Mouse (Mus musculus) bone marrow macrophage, adult 2 months (primary cell): ENCODE measurements at regions not wholly inside any gene's neighbourhood (a gene's known extent, or its start where the extent isn't known, plus 50 kb on each side); places are given as distances from the start of the nearest gene placed in this dataset.

Source experiments
- H3K27ac ChIP-seq: 2 replicates; pipeline ENCODE4 v1.5.1; 2012; ENCODE audit warnings: low read depth, low read length; ENCODE audit not compliant: insufficient read depth
- H3K4me1 ChIP-seq: 2 replicates; pipeline ENCODE4 v1.6.1; 2012; ENCODE audit warnings: low read length; ENCODE audit not compliant: control insufficient read depth, insufficient read depth
- H3K4me3 ChIP-seq: 2 replicates; pipeline ENCODE4 v1.5.1; 2012; ENCODE audit warnings: mild to moderate bottlenecking, low read length, moderate library complexity; ENCODE audit not compliant: insufficient read depth
- CTCF ChIP-seq: IDR thresholded peaks from 2 replicates; pipeline ENCODE4 v1.5.1; 2012; ENCODE audit warnings: low read depth, mild to moderate bottlenecking, low read length, moderate library complexity
- POLR2A ChIP-seq: IDR thresholded peaks from 2 replicates; pipeline ENCODE4 v1.6.1; 2012; ENCODE audit warnings: mild to moderate bottlenecking, low read depth, low read length, borderline replicate concordance

GRCm38 (mm10) chr9:47249029-47249428 lies 250.5 kb downstream of the Gm4791 start:
- Histone ChIP-seq H3K4me1 (no peaks in the 10 kb centered on the region), H3K4me3 (no peak overlapping the region), H3K27ac (no peak overlapping the region)
- no peak for TF ChIP-seq CTCF
- TF ChIP-seq POLR2A = no peak

GRCm38 (mm10) chr9:47251160-47251559 lies 252.6 kb downstream of the Gm4791 start:
- TF ChIP-seq CTCF = no peak
- no peak for TF ChIP-seq POLR2A
- no peak overlapping the region for H3K4me3 ChIP-seq
- no peak overlapping the region for H3K27ac ChIP-seq
- H3K4me1 ChIP-seq = no peaks in the 10 kb centered on the region

DNA sequence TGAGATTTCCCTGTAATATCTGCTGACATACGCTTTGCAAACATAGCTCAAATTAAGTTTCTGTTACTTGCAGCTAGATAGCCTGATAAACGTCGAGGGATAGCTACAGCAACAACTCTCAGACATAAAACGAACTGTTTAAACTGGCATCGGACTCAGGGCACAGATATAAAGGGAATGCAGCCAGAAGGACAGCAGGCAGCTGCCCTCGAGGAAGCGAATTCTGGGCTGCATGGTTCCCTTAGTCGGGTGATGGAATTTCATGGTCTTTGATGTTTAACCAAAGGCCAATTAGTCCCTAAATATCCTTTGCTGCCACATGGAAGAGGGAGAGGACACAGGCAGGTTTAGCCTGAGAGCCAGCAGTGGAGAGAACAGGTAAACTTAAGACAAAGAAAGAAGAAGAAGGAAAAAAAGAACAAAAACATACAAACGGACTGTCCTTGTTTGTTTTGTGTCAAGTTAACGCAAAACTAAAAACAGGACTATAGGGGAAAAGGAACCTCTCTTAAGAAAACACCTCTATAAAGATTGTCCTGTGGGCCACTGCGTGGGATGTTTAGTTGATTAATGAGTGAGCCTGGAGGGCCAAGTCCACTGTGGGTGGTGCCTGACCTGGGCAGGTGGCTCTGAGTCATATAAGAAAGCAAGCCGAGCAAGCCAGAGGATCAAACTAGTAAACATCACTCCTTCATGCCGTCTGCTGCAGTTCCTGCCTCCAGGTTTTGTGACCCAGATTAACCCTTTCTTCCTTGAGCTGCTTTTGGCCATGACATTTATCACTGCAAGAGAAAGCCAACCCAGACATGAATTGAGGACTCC lies 255.5 kb downstream of the Gm4791 start:
- no peak for TF ChIP-seq CTCF
- no peak for TF ChIP-seq POLR2A
- no peaks in the 10 kb centered on the region for H3K4me1 ChIP-seq
- H3K27ac ChIP-seq = no peak overlapping the region
- H3K4me3 ChIP-seq = no peak overlapping the region

DNA sequence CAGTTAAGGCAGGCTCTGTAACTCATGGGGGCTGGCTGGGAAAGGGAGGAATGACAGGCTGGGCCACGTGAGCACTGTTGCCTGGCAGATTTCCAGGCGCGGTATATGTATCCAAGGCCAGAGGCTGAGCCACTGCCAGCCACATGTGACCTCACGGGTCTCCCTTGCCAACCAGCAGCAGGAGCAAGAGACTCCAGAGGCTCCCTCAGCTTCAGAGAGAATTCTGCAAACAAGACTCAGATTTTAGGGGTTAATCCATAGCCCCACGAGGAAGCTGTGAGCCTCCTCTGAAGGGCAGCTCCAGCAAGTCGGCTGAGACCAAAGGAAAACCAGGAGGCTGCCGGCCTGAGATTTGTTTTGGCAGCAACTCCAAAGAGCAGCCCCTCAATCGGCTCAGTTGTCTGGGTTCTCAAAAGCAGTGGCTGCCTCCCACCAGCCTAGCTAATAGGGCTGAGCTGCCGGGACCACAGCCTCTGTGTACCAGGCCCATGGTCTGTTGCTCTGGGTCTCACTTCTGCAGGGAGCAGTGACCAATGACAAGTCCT lies 264.0 kb upstream of the Cadm1 start:
- Histone ChIP-seq H3K4me1 (no peaks in the 10 kb centered on the region), H3K27ac (no peak overlapping the region), H3K4me3 (no peak overlapping the region)
- TF ChIP-seq CTCF (no peak), POLR2A (no peak)

DNA sequence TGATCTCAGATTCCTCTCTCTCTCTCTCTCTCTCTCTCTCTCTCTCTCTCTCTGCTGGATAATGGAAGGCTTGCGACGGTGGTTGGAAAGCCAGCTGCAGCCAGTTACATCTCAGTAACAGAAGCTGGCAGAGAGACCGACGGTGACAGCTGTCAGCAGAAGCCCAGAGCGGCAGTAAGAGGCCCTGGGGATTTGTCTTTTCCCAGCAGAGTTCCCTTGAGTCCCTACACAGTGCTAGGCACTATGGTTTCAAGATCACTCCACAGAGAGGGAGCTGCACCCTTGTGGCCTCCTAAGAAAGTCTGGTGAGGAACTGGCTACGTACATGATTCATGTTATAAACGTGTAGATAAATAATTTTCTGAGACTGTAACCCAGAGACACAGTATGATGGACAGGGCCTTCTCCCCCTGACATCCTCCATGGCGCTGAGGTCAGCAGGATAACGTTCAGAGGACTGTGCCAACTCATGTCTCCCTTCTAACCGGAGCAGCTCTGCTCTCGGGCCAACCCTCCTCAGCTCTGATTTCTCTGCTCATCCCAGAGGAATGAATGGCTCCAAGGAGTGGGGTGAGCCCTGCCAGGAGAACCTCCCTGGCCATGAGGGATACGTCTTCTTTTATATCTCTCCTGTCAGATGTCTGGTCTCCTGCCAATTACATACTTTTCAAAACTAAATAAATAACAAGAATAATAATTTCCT lies 253.5 kb upstream of the Cadm1 start:
- Histone ChIP-seq H3K27ac (no peak overlapping the region), H3K4me1 (no peaks in the 10 kb centered on the region), H3K4me3 (no peak overlapping the region)
- no peak for TF ChIP-seq CTCF

DNA sequence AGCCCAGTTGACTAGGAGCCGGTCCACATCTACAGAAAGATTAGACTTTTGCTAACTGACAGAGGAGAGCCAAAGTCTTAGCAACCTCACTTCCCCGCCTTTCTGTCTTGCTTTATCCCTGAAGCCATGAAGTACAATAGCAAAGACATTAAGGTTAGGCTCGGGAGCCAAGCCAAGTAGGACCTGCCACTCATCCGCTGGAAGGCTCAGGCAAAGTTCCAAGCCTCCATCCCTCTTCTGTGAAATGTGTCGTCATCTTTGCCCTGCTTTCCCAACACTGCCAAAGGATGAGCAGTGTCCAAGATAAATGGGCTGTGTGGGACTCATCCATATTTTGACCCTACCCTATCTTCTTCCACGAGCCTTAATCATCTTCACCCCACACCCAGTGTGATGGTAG lies 250.6 kb upstream of the Cadm1 start:
- no peaks in the 10 kb centered on the region for H3K4me1 ChIP-seq
- no peak overlapping the region for H3K4me3 ChIP-seq
- TF ChIP-seq CTCF (no peak), POLR2A (no peak)
- H3K27ac ChIP-seq = no peak overlapping the region

- H3K4me3 ChIP-seq = no peak overlapping the region
- H3K27ac ChIP-seq = no peak overlapping the region
- TF ChIP-seq CTCF (no peak), POLR2A (no peak)
- no peaks in the 10 kb centered on the region for H3K4me1 ChIP-seq
Observed at GRCm38 (mm10) chr9:47280146-47280545, 249.8 kb upstream of the Cadm1 start.

DNA sequence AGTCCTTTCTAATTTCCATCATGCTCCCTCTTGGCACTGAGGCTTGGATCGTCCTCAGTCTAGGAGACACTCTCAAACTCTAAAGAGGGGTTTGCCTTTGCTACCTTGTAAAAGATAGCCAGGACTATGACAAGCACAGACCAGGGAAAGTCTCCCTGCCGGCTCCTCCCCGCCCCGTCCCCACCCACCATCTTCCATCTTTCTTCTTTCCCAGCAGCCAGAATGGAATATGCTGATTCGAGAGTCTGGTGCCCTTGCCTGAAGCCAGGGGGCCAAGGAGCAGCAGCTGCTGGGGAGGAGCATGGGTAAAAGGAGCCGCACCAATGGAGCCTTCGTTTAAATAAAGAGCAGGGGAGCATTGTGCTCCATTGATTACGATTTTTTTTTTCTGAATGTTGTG lies 249.4 kb upstream of the Cadm1 start:
- Histone ChIP-seq H3K27ac (no peak overlapping the region), H3K4me3 (no peak overlapping the region), H3K4me1 (no peaks in the 10 kb centered on the region)
- TF ChIP-seq POLR2A (no peak), CTCF (no peak)

GRCm38 (mm10) chr9:47283746-47284455 lies 246.1 kb upstream of the Cadm1 start:
- Histone ChIP-seq H3K27ac (no peak overlapping the region), H3K4me3 (no peak overlapping the region), H3K4me1 (no peaks in the 10 kb centered on the region)
- no peak for TF ChIP-seq CTCF
- no peak for TF ChIP-seq POLR2A
